Mouse (Mus musculus): ENCODE measurements around the gene Olfr1383. TPM values are rescaled to one million over a fixed set of nuclear protein-coding genes. Genes with fewer than 3 reads are reported as not detected.
"Not testable (repeated sequence)": the region's sequence is repeated elsewhere in the genome, so short reads cannot be mapped to it uniquely, and the experiment has no call there.

The Olfr1383 gene
- not detected in 2 replicates for polyA plus RNA-seq (2014; fragmentation: Nextera tagmentation; extraction: Ambion mirVana)

DNA sequence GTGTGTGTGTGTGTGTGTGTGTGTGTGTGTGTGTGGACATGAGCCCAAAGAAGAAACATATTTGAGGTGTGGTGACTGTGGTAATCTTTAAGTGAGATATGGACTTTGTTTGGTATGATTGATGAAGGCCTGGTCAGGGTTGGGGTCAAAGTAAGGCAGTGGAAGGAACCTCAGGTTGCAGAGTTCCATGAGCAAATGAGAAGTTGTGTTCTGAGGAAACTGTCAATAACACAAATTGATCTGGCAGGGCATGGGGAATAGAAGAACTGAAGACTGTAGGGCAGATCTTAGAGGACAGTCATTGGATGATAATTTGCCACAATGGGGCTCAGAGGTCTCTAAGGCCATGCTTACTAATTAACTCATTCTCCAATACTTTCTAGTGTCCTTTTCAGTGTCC is at the start of gene Olfr1383:
Olfr1383 (plus strand) TSS at position 301 of the 400 bp plus-strand sequence.
- Histone ChIP-seq H3K4me2 (no peak within 1 kb of the TSS), H3K4me1 (ENCODE audit: control insufficient read depth, insufficient read depth, low read length) (no peaks in the 10 kb centered on the region), H3K9me3 (replicated peaks; ENCODE audit: control insufficient read depth, low read length) (no peaks in the 10 kb centered on the region), H3K27ac (ENCODE audit: low read depth, low read length) (no peak within 1 kb of the TSS), H3K36me3 (ENCODE audit: control insufficient read depth, insufficient read depth, low read length) (no peaks in the 10 kb centered on the region), H3K27me3 (ENCODE audit: control insufficient read depth, insufficient read depth, low read length) (no peaks in the 10 kb centered on the region), H3K9ac (ENCODE audit: low read depth, low read length) (no peak within 1 kb of the TSS), H3K4me3 (ENCODE audit: low read depth, low read length) (no peak within 1 kb of the TSS)
- no peak for ATAC-seq (replicated peaks; ENCODE audit: insufficient number of reproducible peaks, low FRiP score, low TSS enrichment)

DNA sequence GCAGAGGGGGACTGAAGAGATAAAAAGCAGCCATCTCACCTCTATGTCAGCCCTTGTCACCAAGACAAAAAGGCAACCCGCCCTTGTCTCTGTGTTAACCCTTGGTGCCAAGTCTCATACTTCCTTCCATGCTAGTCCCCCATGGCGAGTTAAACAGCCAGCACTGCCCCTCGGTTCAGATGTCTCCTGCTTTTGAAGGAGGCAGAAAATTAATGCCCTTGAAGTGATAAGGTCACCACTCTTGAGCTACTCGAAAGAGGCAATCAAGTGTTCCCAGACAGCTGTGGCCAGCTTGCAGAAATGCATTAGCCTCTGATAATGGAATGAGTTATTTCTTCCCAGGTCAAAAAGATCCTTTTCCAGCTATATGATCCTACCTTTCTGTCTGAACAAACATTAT is 33.5 kb upstream of the Olfr1383 start:
- Histone ChIP-seq H3K4me3 (ENCODE audit: low read depth, low read length) (no peak overlapping the region), H3K4me2 (no peak overlapping the region), H3K4me1 (ENCODE audit: control insufficient read depth, insufficient read depth, low read length) (no peaks in the 10 kb centered on the region), H3K27ac (ENCODE audit: low read depth, low read length) (no peak overlapping the region), H3K9ac (ENCODE audit: low read depth, low read length) (no peak overlapping the region), H3K27me3 (ENCODE audit: control insufficient read depth, insufficient read depth, low read length) (no peaks in the 10 kb centered on the region), H3K9me3 (replicated peaks; ENCODE audit: control insufficient read depth, low read length) (no peaks in the 10 kb centered on the region), H3K36me3 (ENCODE audit: control insufficient read depth, insufficient read depth, low read length) (no peaks in the 10 kb centered on the region)
- WGBS (ENCODE audit: insufficient replicate concordance), result 48% methylated on average over 4 of the region's 4 CpGs
- no peak for ATAC-seq (replicated peaks; ENCODE audit: insufficient number of reproducible peaks, low FRiP score, low TSS enrichment)

DNA sequence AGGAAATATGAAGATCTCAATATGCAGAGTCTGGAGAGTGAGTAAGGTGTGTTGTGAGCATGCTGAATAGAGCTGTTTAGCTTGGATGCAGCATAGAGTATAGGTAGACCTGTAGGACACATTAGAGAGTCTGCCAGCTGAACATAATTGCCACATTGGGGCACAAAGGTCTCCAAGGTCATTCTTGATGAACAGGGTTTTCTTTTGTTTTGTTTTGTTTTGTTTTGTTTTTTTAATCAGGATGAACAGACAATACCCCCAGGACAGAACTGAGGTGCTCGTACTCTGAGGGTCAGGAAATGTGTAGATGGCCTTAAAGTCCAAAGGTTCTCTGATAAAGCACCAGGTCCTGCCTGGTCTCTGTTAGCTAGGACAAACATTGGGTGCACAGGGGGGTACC is 30.7 kb upstream of the Olfr1383 start, which contains the start of gene Olfr1385:
Olfr1385 (plus strand) TSS at position 301 of the 400 bp plus-strand sequence.
- not testable (repeated sequence) for ATAC-seq (replicated peaks; ENCODE audit: insufficient number of reproducible peaks, low FRiP score, low TSS enrichment); H3K4me1 ChIP-seq (ENCODE audit: control insufficient read depth, insufficient read depth, low read length); H3K9ac ChIP-seq (ENCODE audit: low read depth, low read length); H3K27ac ChIP-seq (ENCODE audit: low read depth, low read length); H3K36me3 ChIP-seq (ENCODE audit: control insufficient read depth, insufficient read depth, low read length); H3K4me3 ChIP-seq (ENCODE audit: low read depth, low read length); H3K9me3 ChIP-seq (replicated peaks; ENCODE audit: control insufficient read depth, low read length); H3K4me2 ChIP-seq; H3K27me3 ChIP-seq (ENCODE audit: control insufficient read depth, insufficient read depth, low read length)
- WGBS (ENCODE audit: insufficient replicate concordance), result 65% methylated on average over 1 of the region's 1 CpGs

DNA sequence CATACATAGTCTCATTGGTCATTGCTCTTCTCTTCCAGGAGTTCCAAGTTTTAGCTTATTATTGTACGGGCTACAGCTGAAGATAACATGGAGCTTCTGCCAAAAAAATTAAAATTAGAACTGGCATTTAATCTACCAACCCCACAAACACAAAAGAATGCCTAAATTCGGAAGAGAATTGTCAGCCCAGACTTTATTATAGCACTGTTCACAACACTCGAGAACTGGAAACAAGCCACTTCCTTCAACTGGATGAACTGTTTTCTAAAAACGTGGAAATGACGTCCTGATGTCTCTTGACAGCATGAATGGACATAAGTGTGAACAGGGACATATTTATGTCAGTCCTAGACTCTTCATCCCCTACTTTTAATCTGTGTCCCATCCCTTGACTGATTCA is 1.4 kb upstream of the Olfr1383 start:
- Histone ChIP-seq H3K27me3 (ENCODE audit: control insufficient read depth, insufficient read depth, low read length) (no peaks in the 10 kb centered on the region), H3K27ac (ENCODE audit: low read depth, low read length) (no peak overlapping the region), H3K36me3 (ENCODE audit: control insufficient read depth, insufficient read depth, low read length) (no peaks in the 10 kb centered on the region), H3K4me1 (ENCODE audit: control insufficient read depth, insufficient read depth, low read length) (no peaks in the 10 kb centered on the region), H3K9ac (ENCODE audit: low read depth, low read length) (no peak overlapping the region), H3K4me3 (ENCODE audit: low read depth, low read length) (no peak overlapping the region), H3K9me3 (replicated peaks; ENCODE audit: control insufficient read depth, low read length) (no peaks in the 10 kb centered on the region; the same call in 1 of the 2 replicates), H3K4me2 (no peak overlapping the region)
- 59% methylated on average over 5 of the region's 5 CpGs for WGBS (ENCODE audit: insufficient replicate concordance)
- ATAC-seq (replicated peaks; ENCODE audit: insufficient number of reproducible peaks, low FRiP score, low TSS enrichment), result no peak

DNA sequence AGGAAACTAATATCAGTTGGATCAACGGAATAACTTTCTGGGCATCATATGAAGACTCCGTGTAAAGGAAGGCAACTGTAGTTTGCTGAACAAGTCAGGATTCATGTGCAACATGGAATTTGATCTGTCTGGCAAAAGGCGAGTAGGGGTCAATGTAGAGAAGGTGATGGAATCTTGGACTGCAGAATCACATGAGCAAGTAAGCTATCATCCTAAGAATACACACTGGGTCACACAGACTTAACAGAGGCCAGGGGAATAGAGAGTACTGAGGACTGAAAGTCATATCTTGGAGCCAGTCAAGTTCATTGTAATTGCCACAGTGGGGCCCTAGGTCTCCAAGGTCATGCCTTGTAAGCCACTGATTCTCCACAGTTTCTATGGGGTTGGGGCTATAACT is 8.5 kb downstream of the Olfr1383 start, which contains the start of gene Olfr1382:
Olfr1382 (plus strand) TSS at position 301 of the 400 bp plus-strand sequence.
- no peaks in the 10 kb centered on the region for H3K36me3 ChIP-seq (ENCODE audit: control insufficient read depth, insufficient read depth, low read length)
- no peaks in the 10 kb centered on the region for H3K27me3 ChIP-seq (ENCODE audit: control insufficient read depth, insufficient read depth, low read length)
- no peaks in the 10 kb centered on the region for H3K9me3 ChIP-seq (replicated peaks; ENCODE audit: control insufficient read depth, low read length)
- WGBS (ENCODE audit: insufficient replicate concordance), result 69% methylated on average over 3 of the region's 3 CpGs
- ATAC-seq (replicated peaks; ENCODE audit: insufficient number of reproducible peaks, low FRiP score, low TSS enrichment), result no peak
- H3K4me3 ChIP-seq (ENCODE audit: low read depth, low read length), result no peak within 1 kb of the TSS
- H3K4me2 ChIP-seq, result no peak within 1 kb of the TSS
- no peaks in the 10 kb centered on the region for H3K4me1 ChIP-seq (ENCODE audit: control insufficient read depth, insufficient read depth, low read length)
- H3K27ac ChIP-seq (ENCODE audit: low read depth, low read length), result no peak within 1 kb of the TSS
- H3K9ac ChIP-seq (ENCODE audit: low read depth, low read length), result no peak within 1 kb of the TSS

DNA sequence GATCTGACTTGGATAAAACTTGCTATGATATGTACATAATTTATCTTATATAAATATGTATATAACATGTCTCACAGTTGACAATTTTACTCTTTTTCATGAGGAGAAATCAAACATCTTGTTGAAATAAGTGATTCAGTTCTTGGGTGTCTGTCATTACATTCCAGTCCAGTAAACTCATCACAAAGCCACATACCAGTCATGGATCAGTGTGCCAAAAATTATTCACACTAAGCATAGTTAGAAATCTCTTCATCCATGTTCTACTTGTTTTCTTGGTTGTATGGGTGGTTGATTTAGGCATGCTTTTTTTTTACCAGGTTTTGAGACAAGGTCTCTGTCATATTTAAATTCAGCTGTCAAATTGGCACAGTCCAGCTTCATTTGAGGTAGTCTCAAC is 13.3 kb downstream of the Olfr1383 start:
- Histone ChIP-seq H3K27me3 (ENCODE audit: control insufficient read depth, insufficient read depth, low read length) (no peaks in the 10 kb centered on the region), H3K4me2 (no peak overlapping the region), H3K4me1 (ENCODE audit: control insufficient read depth, insufficient read depth, low read length) (no peaks in the 10 kb centered on the region), H3K9me3 (replicated peaks; ENCODE audit: control insufficient read depth, low read length) (no peaks in the 10 kb centered on the region), H3K27ac (ENCODE audit: low read depth, low read length) (no peak overlapping the region), H3K4me3 (ENCODE audit: low read depth, low read length) (no peak overlapping the region), H3K9ac (ENCODE audit: low read depth, low read length) (no peak overlapping the region), H3K36me3 (ENCODE audit: control insufficient read depth, insufficient read depth, low read length) (no peaks in the 10 kb centered on the region)
- no peak for ATAC-seq (replicated peaks; ENCODE audit: insufficient number of reproducible peaks, low FRiP score, low TSS enrichment)

DNA sequence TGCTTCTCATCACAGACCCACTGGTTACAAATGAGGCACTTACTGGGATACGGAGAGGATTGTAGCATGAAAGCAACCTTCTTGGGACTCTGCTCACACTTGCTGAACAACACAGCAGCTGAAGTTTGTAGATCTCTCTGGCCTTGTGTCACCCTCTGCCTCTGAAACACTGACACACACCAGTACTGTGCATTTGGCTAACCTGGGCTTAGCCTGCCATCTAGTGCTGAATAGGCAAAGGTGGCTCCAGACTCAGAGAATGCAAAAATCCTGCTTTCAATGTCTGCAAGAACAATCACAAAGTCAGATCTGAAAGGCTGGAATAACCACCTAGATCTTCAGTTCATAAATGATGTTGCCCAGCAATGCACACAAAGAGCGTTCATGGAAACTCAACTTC is 17.2 kb downstream of the Olfr1383 start:
- H3K36me3 ChIP-seq (ENCODE audit: control insufficient read depth, insufficient read depth, low read length); H3K27ac ChIP-seq (ENCODE audit: low read depth, low read length); ATAC-seq (replicated peaks; ENCODE audit: insufficient number of reproducible peaks, low FRiP score, low TSS enrichment); H3K4me2 ChIP-seq; H3K9ac ChIP-seq (ENCODE audit: low read depth, low read length); H3K27me3 ChIP-seq (ENCODE audit: control insufficient read depth, insufficient read depth, low read length); H3K4me1 ChIP-seq (ENCODE audit: control insufficient read depth, insufficient read depth, low read length); H3K4me3 ChIP-seq (ENCODE audit: low read depth, low read length); H3K9me3 ChIP-seq (replicated peaks; ENCODE audit: control insufficient read depth, low read length): not testable (repeated sequence)
- 76% methylated on average over 2 of the region's 2 CpGs for WGBS (ENCODE audit: insufficient replicate concordance)

DNA sequence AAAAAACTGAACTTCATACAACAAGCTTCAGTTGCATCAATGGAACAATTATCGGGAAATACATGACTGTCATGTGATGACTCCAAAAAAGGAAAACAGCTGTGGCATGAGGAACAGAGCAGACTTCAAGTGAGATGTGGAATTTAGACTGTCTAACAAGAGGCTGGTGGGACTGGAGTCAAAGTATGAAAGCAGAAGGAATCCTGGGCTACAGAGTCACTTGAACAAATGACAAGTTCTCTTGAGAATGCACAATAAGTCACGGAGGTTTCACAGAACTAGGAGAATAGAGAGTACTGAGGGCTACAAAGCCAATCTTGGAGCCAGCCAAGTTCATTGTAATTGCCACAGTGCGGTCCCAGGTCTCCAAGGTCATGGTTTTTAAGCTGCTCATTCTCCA is 23.7 kb downstream of the Olfr1383 start, which contains the start of gene Olfr1381:
Olfr1381 (plus strand) TSS at position 301 of the 400 bp plus-strand sequence.
- H3K9me3 ChIP-seq (replicated peaks; ENCODE audit: control insufficient read depth, low read length); H3K4me3 ChIP-seq (ENCODE audit: low read depth, low read length); H3K27me3 ChIP-seq (ENCODE audit: control insufficient read depth, insufficient read depth, low read length); ATAC-seq (replicated peaks; ENCODE audit: insufficient number of reproducible peaks, low FRiP score, low TSS enrichment); H3K4me1 ChIP-seq (ENCODE audit: control insufficient read depth, insufficient read depth, low read length); H3K9ac ChIP-seq (ENCODE audit: low read depth, low read length); H3K4me2 ChIP-seq; H3K27ac ChIP-seq (ENCODE audit: low read depth, low read length); H3K36me3 ChIP-seq (ENCODE audit: control insufficient read depth, insufficient read depth, low read length): not testable (repeated sequence)
- 75% methylated on average over 3 of the region's 3 CpGs for WGBS (ENCODE audit: insufficient replicate concordance)

DNA sequence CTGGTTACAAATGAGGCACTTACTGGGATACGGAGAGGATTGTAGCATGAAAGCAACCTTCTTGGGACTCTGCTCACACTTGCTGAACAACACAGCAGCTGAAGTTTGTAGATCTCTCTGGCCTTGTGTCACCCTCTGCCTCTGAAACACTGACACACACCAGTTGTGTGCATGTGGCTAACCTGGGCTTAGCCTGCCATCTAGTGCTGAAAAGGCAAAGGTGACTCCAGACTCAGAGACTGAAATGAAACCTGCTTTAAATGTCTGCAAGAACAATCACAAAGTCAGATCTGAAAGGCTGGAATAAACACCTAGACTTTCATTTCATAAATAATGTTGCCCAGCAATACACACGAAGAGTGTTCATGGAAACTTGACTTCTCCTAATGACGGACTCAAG is 34.6 kb downstream of the Olfr1383 start:
- not testable (repeated sequence) for H3K9ac ChIP-seq (ENCODE audit: low read depth, low read length); H3K4me2 ChIP-seq; H3K27ac ChIP-seq (ENCODE audit: low read depth, low read length); H3K36me3 ChIP-seq (ENCODE audit: control insufficient read depth, insufficient read depth, low read length); H3K9me3 ChIP-seq (replicated peaks; ENCODE audit: control insufficient read depth, low read length); ATAC-seq (replicated peaks; ENCODE audit: insufficient number of reproducible peaks, low FRiP score, low TSS enrichment); H3K4me1 ChIP-seq (ENCODE audit: control insufficient read depth, insufficient read depth, low read length); H3K4me3 ChIP-seq (ENCODE audit: low read depth, low read length); H3K27me3 ChIP-seq (ENCODE audit: control insufficient read depth, insufficient read depth, low read length)
- 69% methylated on average over 3 of the region's 3 CpGs for WGBS (ENCODE audit: insufficient replicate concordance)

All from heart, embryonic 11.5 days (tissue).